Mouse (Mus musculus): ENCODE results near the gene Kcnk4. TPM values are rescaled to one million over a fixed set of nuclear protein-coding genes. Genes with fewer than 3 reads are reported as not detected.

The Kcnk4 gene
- polyA plus RNA-seq, 1 experiment from 2014 or later = 0.75 TPM

- Histone ChIP-seq H3K4me3 (ENCODE audit: low read depth, low read length) (peak within 1 kb of the TSS; percentile 65), H3K4me1 (replicated peaks; ENCODE audit: control insufficient read depth, insufficient read depth) (peaks cover 13% of the 10 kb centered on the region), H3K36me3 (ENCODE audit: control insufficient read depth, insufficient read depth, low read length) (peaks cover 6% of the 10 kb centered on the region), H3K27me3 (ENCODE audit: control insufficient read depth, insufficient read depth, low read length) (no peaks in the 10 kb centered on the region), H3K9ac (ENCODE audit: low read length) (peak within 1 kb of the TSS; percentile 69), H3K27ac (replicated peaks) (peak within 1 kb of the TSS; percentile 93), H3K4me2 (replicated peaks; ENCODE audit: low read depth) (peak within 1 kb of the TSS; percentile 74), H3K9me3 (ENCODE audit: control insufficient read depth, low read length) (no peaks in the 10 kb centered on the region)
- ATAC-seq (ENCODE audit: low FRiP score, low TSS enrichment) = peak; percentile 74
- peak; percentile 92 for DNase-seq (ENCODE audit: low spot score)
- 1% methylated on average over 46 of the region's 84 CpGs for WGBS
- no peak for TF ChIP-seq EP300 (optimal IDR thresholded peaks at IDR 0.05)
Observed at GRCm38 (mm10) chr19:6974211-6975205, 40.2 kb upstream of the Kcnk4 start, which contains the start of gene Ppp1r14b. Gene Ppp1r14b, plus strand, starts transcription at chr19:6974968.

GRCm38 (mm10) chr19:6973581-6974190, 39.4 kb upstream of the Kcnk4 start:
- Histone ChIP-seq H3K9me3 (ENCODE audit: control insufficient read depth, low read length) (no peaks in the 10 kb centered on the region), H3K27me3 (ENCODE audit: control insufficient read depth, insufficient read depth, low read length) (no peaks in the 10 kb centered on the region), H3K27ac (replicated peaks) (peak overlapping the region; percentile 93), H3K9ac (ENCODE audit: low read length) (no peak overlapping the region), H3K4me2 (replicated peaks; ENCODE audit: low read depth) (peak overlapping the region; percentile 74), H3K4me1 (replicated peaks; ENCODE audit: control insufficient read depth, insufficient read depth) (peaks cover 13% of the 10 kb centered on the region), H3K36me3 (ENCODE audit: control insufficient read depth, insufficient read depth, low read length) (peaks cover 6% of the 10 kb centered on the region), H3K4me3 (ENCODE audit: low read depth, low read length) (peak overlapping the region; percentile 65)
- no peak for DNase-seq (ENCODE audit: low spot score)
- ATAC-seq (ENCODE audit: low FRiP score, low TSS enrichment) = no peak
- TF ChIP-seq CTCF (IDR thresholded peaks at IDR 0.05; ENCODE audit: low read depth) = no peak
- no peak for TF ChIP-seq EP300 (optimal IDR thresholded peaks at IDR 0.05)
- WGBS = 31% methylated on average over 12 of the region's 12 CpGs

GRCm38 (mm10) chr19:6972247-6972917, 38.1 kb upstream of the Kcnk4 start:
- H3K9me3 ChIP-seq (ENCODE audit: control insufficient read depth, low read length) = no peaks in the 10 kb centered on the region
- DNase-seq (ENCODE audit: low spot score) (no peak), ATAC-seq (ENCODE audit: low FRiP score, low TSS enrichment) (no peak)
- no peak overlapping the region for H3K9ac ChIP-seq (ENCODE audit: low read length)
- no peak overlapping the region for H3K4me2 ChIP-seq (replicated peaks; ENCODE audit: low read depth)
- H3K36me3 ChIP-seq (ENCODE audit: control insufficient read depth, insufficient read depth, low read length) = no peaks in the 10 kb centered on the region
- H3K4me1 ChIP-seq (replicated peaks; ENCODE audit: control insufficient read depth, insufficient read depth) = peaks cover 10% of the 10 kb centered on the region
- 76% methylated on average over 13 of the region's 13 CpGs for WGBS
- H3K4me3 ChIP-seq (ENCODE audit: low read depth, low read length) = no peak overlapping the region
- no peak for TF ChIP-seq EP300 (optimal IDR thresholded peaks at IDR 0.05)
- TF ChIP-seq CTCF (IDR thresholded peaks at IDR 0.05; ENCODE audit: low read depth) = no peak
- H3K27ac ChIP-seq (replicated peaks) = peak overlapping the region; percentile 56; the same call in 1 of the 2 replicates
- no peaks in the 10 kb centered on the region for H3K27me3 ChIP-seq (ENCODE audit: control insufficient read depth, insufficient read depth, low read length)

- no peak for DNase-seq (ENCODE audit: low spot score)
- WGBS = 31% methylated on average over 6 of the region's 6 CpGs
- Histone ChIP-seq H3K27ac (replicated peaks) (peak overlapping the region; percentile 56; the same call in 1 of the 2 replicates), H3K4me2 (replicated peaks; ENCODE audit: low read depth) (no peak overlapping the region), H3K9me3 (ENCODE audit: control insufficient read depth, low read length) (no peaks in the 10 kb centered on the region), H3K4me3 (ENCODE audit: low read depth, low read length) (no peak overlapping the region), H3K9ac (ENCODE audit: low read length) (no peak overlapping the region), H3K4me1 (replicated peaks; ENCODE audit: control insufficient read depth, insufficient read depth) (peaks cover 10% of the 10 kb centered on the region), H3K27me3 (ENCODE audit: control insufficient read depth, insufficient read depth, low read length) (no peaks in the 10 kb centered on the region), H3K36me3 (ENCODE audit: control insufficient read depth, insufficient read depth, low read length) (no peaks in the 10 kb centered on the region)
- no peak for TF ChIP-seq EP300 (optimal IDR thresholded peaks at IDR 0.05)
- TF ChIP-seq CTCF (IDR thresholded peaks at IDR 0.05; ENCODE audit: low read depth) = no peak
- no peak for ATAC-seq (ENCODE audit: low FRiP score, low TSS enrichment)
Observed at GRCm38 (mm10) chr19:6971644-6972043, 37.3 kb upstream of the Kcnk4 start.

GRCm38 (mm10) chr19:6970460-6971085, 36.3 kb upstream of the Kcnk4 start:
- H3K4me3 ChIP-seq (ENCODE audit: low read depth, low read length) = no peak overlapping the region
- H3K27ac ChIP-seq (replicated peaks) = peak overlapping the region; percentile 25; the same call in 1 of the 2 replicates
- no peak for TF ChIP-seq CTCF (IDR thresholded peaks at IDR 0.05; ENCODE audit: low read depth)
- no peak for TF ChIP-seq EP300 (optimal IDR thresholded peaks at IDR 0.05)
- peaks cover 10% of the 10 kb centered on the region for H3K4me1 ChIP-seq (replicated peaks; ENCODE audit: control insufficient read depth, insufficient read depth)
- H3K9ac ChIP-seq (ENCODE audit: low read length) = peak overlapping the region; percentile 31; the same call in 1 of the 2 replicates
- DNase-seq (ENCODE audit: low spot score) (no peak), ATAC-seq (ENCODE audit: low FRiP score, low TSS enrichment) (no peak)
- no peaks in the 10 kb centered on the region for H3K27me3 ChIP-seq (ENCODE audit: control insufficient read depth, insufficient read depth, low read length)
- H3K4me2 ChIP-seq (replicated peaks; ENCODE audit: low read depth) = peak overlapping the region; percentile 87
- H3K36me3 ChIP-seq (ENCODE audit: control insufficient read depth, insufficient read depth, low read length) = peaks cover 10% of the 10 kb centered on the region
- H3K9me3 ChIP-seq (ENCODE audit: control insufficient read depth, low read length) = no peaks in the 10 kb centered on the region
- WGBS = 33% methylated on average over 10 of the region's 11 CpGs

All from stomach, postnatal 0 days (tissue).